Mouse (Mus musculus): ENCODE measurements at regions not wholly inside any gene's neighbourhood (a gene's known extent, or its start where the extent isn't known, plus 50 kb on each side); places are given as distances from the start of the nearest gene placed in this dataset.

- TF ChIP-seq GATA1 (IDR thresholded peaks at IDR 0.05; ENCODE audit: low read length): no peak
- TF ChIP-seq TAL1 (IDR thresholded peaks at IDR 0.05; ENCODE audit: low read length): no peak
These were observed 126.4 kb upstream of the Unc5b start for GRCm38 (mm10) chr10:60957820-60958233.

Measured in erythroblast, embryonic 14.5 days (primary cell).